Mouse (Mus musculus) megakaryocyte, embryonic 14.5 days (primary cell): ENCODE results near the gene Ccdc9.

Experiments
- FLI1 ChIP-seq: IDR thresholded peaks from 2 replicates; pipeline ENCODE4 v1.6.1; 2012; ENCODE audit warnings: low read length, inconsistent platforms, mixed read lengths
- GATA1 ChIP-seq: IDR thresholded peaks from 3 replicates; pipeline ENCODE4 v1.6.1; 2012; ENCODE audit warnings: mixed read lengths, low read length, inconsistent platforms, borderline replicate concordance

GRCm38 (mm10) chr7:16311453-16312004 lies 24.9 kb upstream of the Ccdc9 start:
- no peak for TF ChIP-seq GATA1
- no peak for TF ChIP-seq FLI1
